Mouse (Mus musculus): Measurements from ENCODE around the gene Ugt1a6b. TPM values are rescaled to one million over a fixed set of nuclear protein-coding genes. Genes with fewer than 3 reads are reported as not detected.
"Not testable (repeated sequence)": the region's sequence is repeated elsewhere in the genome, so short reads cannot be mapped to it uniquely, and the experiment has no call there.

Ugt1a6b gene
- polyA plus RNA-seq, 1 experiment = 0.29 TPM

DNA sequence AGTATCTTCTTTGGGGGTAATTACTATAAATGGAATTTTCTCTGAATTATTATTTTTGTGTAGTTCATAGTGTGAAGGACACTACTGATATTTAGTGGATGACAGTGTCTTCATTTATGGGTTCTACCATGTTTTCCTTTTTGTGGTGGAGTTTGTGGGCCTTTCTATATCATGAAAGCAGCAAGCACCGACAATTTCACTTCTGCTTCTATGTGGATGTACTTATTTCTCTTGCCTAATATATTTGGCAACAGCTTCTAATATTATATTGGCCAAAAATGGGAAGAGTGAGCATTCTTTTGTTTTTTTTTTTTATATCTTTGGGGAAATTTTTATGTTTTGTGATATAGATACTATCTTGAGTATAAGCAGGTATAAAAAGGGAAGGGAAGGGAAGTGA lies 21.4 kb upstream of the Ugt1a6b start:
- no peak overlapping the region for H3K4me3 ChIP-seq (ENCODE audit: extremely low read depth, insufficient read depth, insufficient read length)
- H3K27me3 ChIP-seq (ENCODE audit: control insufficient read depth, insufficient read depth, low read length) = no peaks in the 10 kb centered on the region
- no peak for DNase-seq (ENCODE audit: low read depth in 1 of 2, low spot score in 2 of 2)
- no peaks in the 10 kb centered on the region for H3K4me1 ChIP-seq (ENCODE audit: control insufficient read depth, insufficient read depth, insufficient read length)
- TF ChIP-seq POLR2A (IDR thresholded peaks at IDR 0.05; ENCODE audit: low read depth, low read length) (no peak), CTCF (IDR thresholded peaks at IDR 0.05; ENCODE audit: extremely low read depth, insufficient read depth, insufficient read length, insufficient replicate concordance) (no peak)
- 37% methylated on average over 1 of the region's 1 CpGs for WGBS
- no peak overlapping the region for H3K27ac ChIP-seq (ENCODE audit: insufficient read depth, low read length)
- H3K36me3 ChIP-seq (ENCODE audit: control insufficient read depth, insufficient read depth, low read length) = no peaks in the 10 kb centered on the region

DNA sequence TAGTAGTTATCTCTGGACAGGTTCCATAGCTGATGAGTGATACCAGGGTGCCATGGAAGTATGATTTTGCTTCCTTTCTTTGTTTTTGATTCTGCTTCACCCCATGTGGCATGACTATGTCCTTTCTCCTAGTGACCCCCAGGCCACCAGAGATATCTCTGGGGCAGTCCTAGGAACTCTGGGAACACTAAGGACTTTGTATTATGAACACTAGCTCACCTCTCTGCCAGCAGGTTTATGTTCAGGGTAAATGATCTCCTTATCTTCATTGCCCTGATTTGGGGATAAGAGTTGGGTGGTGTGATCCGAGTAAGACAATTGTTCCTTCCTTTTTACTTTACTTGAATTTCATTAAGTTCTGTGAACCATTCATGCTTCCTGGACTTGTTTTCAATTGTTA lies 16.9 kb upstream of the Ugt1a6b start:
- DNase-seq (ENCODE audit: low read depth in 1 of 2, low spot score in 2 of 2) = no peak
- Histone ChIP-seq H3K27ac (ENCODE audit: insufficient read depth, low read length) (no peak overlapping the region), H3K4me1 (ENCODE audit: control insufficient read depth, insufficient read depth, insufficient read length) (no peaks in the 10 kb centered on the region), H3K4me3 (ENCODE audit: extremely low read depth, insufficient read depth, insufficient read length) (no peak overlapping the region), H3K27me3 (ENCODE audit: control insufficient read depth, insufficient read depth, low read length) (no peaks in the 10 kb centered on the region), H3K36me3 (ENCODE audit: control insufficient read depth, insufficient read depth, low read length) (no peaks in the 10 kb centered on the region)
- 87% methylated on average over 1 of the region's 1 CpGs for WGBS
- TF ChIP-seq POLR2A (IDR thresholded peaks at IDR 0.05; ENCODE audit: low read depth, low read length) = no peak
- no peak for TF ChIP-seq CTCF (IDR thresholded peaks at IDR 0.05; ENCODE audit: extremely low read depth, insufficient read depth, insufficient read length, insufficient replicate concordance)

DNA sequence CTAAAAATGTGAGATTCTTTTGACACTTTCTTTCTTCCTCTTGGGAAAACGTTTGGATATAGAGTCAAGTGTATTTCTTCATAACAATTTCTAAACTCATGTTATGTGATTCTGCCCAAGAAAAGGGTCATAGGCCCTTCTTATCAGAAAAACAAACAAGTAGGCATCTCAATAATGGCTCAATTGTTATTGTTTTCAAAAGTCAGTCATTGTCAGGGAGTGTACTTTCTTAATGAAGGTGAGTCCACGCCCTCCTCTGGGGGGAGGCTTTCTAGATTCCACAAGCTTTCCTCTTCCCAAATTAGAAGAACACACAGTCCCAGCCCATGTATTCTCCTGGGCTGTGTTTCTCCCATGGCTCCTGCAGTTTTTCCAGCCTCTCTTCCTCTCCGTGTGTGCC lies 15.5 kb upstream of the Ugt1a6b start, which contains the start of gene Ugt1a8:
Gene Ugt1a8, plus strand, starts transcription at position 301 of the 400 bp plus-strand sequence.
- no peak for DNase-seq (ENCODE audit: low read depth in 1 of 2, low spot score in 2 of 2)
- TF ChIP-seq POLR2A (IDR thresholded peaks at IDR 0.05; ENCODE audit: low read depth, low read length) (no peak), CTCF (IDR thresholded peaks at IDR 0.05; ENCODE audit: extremely low read depth, insufficient read depth, insufficient read length, insufficient replicate concordance) (no peak)
- Histone ChIP-seq H3K27me3 (ENCODE audit: control insufficient read depth, insufficient read depth, low read length) (no peaks in the 10 kb centered on the region), H3K4me1 (ENCODE audit: control insufficient read depth, insufficient read depth, insufficient read length) (no peaks in the 10 kb centered on the region), H3K36me3 (ENCODE audit: control insufficient read depth, insufficient read depth, low read length) (no peaks in the 10 kb centered on the region), H3K4me3 (ENCODE audit: extremely low read depth, insufficient read depth, insufficient read length) (no peak within 1 kb of the TSS), H3K27ac (ENCODE audit: insufficient read depth, low read length) (no peak within 1 kb of the TSS)
- WGBS = 89% methylated on average over 3 of the region's 3 CpGs

DNA sequence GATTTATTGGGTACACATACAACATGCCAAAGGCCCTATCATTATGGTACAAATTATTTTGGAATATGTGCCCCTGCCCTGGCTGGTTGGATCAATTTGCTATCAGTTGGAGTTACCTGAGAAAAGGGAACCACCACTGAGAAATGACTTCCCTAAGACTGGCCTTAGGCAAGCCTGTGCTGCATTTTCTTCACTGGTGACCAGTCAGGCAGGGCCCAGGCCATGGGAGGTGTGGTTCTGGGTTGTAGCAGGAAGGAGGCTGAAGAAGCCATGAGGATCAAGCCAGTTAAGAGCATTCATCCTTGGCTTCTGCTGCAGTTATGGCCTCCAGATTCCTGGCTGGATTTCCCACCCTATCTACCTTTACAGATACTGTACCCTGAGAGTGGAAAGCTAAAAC lies 10.7 kb upstream of the Ugt1a6b start:
- H3K27me3 ChIP-seq (ENCODE audit: control insufficient read depth, insufficient read depth, low read length) = no peaks in the 10 kb centered on the region
- H3K4me1 ChIP-seq (ENCODE audit: control insufficient read depth, insufficient read depth, insufficient read length) = peaks cover 2% of the 10 kb centered on the region; the same call in 1 of the 2 replicates
- H3K27ac ChIP-seq (ENCODE audit: insufficient read depth, low read length) = no peak overlapping the region
- TF ChIP-seq POLR2A (IDR thresholded peaks at IDR 0.05; ENCODE audit: low read depth, low read length) (no peak), CTCF (IDR thresholded peaks at IDR 0.05; ENCODE audit: extremely low read depth, insufficient read depth, insufficient read length, insufficient replicate concordance) (no peak)
- no peaks in the 10 kb centered on the region for H3K36me3 ChIP-seq (ENCODE audit: control insufficient read depth, insufficient read depth, low read length)
- no peak for DNase-seq (ENCODE audit: low read depth in 1 of 2, low spot score in 2 of 2)
- H3K4me3 ChIP-seq (ENCODE audit: extremely low read depth, insufficient read depth, insufficient read length) = no peak overlapping the region

DNA sequence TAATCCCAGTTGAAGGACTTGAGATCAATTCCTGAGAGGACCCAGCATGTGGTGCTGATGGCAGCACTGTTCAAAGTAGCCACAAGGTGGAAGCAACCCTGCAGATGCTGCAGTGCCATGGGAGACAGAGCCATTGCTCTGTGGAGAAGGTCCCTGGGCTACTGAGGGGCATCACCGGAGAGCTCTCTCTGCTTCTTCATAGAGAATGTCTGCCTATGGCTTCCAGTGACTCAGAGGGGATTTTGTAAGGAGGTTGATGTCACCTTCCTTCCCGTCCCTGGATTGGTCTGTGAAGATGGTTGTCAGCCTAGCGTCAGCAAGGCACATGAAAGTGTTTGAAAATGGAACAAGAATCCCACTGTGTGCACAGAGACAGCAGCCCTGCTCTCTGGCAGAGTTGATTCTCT lies 8.8 kb upstream of the Ugt1a6b start:
- DNase-seq (ENCODE audit: low read depth in 1 of 2, low spot score in 2 of 2); H3K27ac ChIP-seq (ENCODE audit: insufficient read depth, low read length): not testable (repeated sequence)
- WGBS = 11% methylated on average over 3 of the region's 3 CpGs

DNA sequence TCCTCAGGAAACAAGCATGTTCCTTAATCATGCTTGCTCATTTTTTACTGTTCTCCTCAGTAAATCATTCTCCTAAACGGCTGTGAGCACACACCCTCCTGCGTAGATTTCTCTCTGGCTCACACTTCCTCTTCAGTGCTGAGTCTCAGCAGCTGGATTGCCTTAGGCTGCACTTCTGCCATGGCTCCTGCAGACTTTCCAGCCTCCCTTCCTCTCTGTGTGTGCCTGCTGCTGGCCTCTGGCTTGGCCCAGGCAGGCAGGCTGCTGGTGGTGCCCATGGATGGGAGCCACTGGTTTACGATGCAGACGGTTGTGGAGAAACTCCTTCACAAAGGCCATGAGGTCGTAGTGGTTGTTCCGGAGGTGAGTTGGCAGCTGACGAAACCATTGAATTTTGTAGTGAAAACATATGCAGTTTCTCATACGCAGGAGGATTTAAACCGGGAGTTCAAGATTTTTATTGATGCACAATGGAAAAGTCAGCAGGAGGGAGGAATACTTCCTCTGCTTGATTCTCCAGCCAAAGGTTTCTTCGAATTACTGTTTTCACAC lies 8.0 kb upstream of the Ugt1a6b start, which contains the start of gene Ugt1a7c:
Gene Ugt1a7c, plus strand, starts transcription at position 122 of the 552 bp plus-strand sequence.
- no peak for TF ChIP-seq CTCF (IDR thresholded peaks at IDR 0.05; ENCODE audit: extremely low read depth, insufficient read depth, insufficient read length, insufficient replicate concordance)
- no peak for TF ChIP-seq POLR2A (IDR thresholded peaks at IDR 0.05; ENCODE audit: low read depth, low read length)
- Histone ChIP-seq H3K36me3 (ENCODE audit: control insufficient read depth, insufficient read depth, low read length) (no peaks in the 10 kb centered on the region), H3K4me1 (ENCODE audit: control insufficient read depth, insufficient read depth, insufficient read length) (peaks cover 2% of the 10 kb centered on the region; the same call in 1 of the 2 replicates), H3K27me3 (ENCODE audit: control insufficient read depth, insufficient read depth, low read length) (no peaks in the 10 kb centered on the region), H3K27ac (ENCODE audit: insufficient read depth, low read length) (peak within 1 kb of the TSS; percentile 61), H3K4me3 (ENCODE audit: extremely low read depth, insufficient read depth, insufficient read length) (peak within 1 kb of the TSS; percentile 53; the same call in 1 of the 2 replicates)
- DNase-seq (ENCODE audit: low read depth in 1 of 2, low spot score in 2 of 2) = no peak
- WGBS = 6% methylated on average over 10 of the region's 10 CpGs

More for the DNA sequence above, 8.8 kb upstream of the Ugt1a6b start:
- not testable (repeated sequence) for H3K4me1 ChIP-seq (ENCODE audit: control insufficient read depth, insufficient read depth, insufficient read length); H3K27me3 ChIP-seq (ENCODE audit: control insufficient read depth, insufficient read depth, low read length); H3K36me3 ChIP-seq (ENCODE audit: control insufficient read depth, insufficient read depth, low read length); H3K4me3 ChIP-seq (ENCODE audit: extremely low read depth, insufficient read depth, insufficient read length)

DNA sequence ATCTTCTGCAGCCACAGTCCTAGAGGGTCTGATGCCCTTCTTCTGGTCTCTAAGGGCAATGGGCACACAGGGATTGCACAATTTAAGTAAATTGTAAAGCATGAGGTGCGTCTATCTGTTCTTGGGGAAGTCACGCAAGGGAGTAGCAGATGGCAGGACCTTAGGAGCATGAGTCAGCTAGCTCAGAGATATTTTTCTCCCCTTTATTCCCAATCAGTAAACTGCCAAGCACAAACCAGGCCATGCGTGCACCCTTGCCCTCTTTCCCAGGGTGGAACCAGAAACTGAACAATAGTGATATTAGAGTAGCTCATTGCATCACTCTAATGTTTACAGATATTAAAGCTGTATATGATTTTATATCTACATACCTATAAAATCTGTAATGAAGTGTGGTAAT lies 4.5 kb upstream of the Ugt1a6b start:
- H3K4me3 ChIP-seq (ENCODE audit: extremely low read depth, insufficient read depth, insufficient read length); DNase-seq (ENCODE audit: low read depth in 1 of 2, low spot score in 2 of 2); H3K27me3 ChIP-seq (ENCODE audit: control insufficient read depth, insufficient read depth, low read length); H3K36me3 ChIP-seq (ENCODE audit: control insufficient read depth, insufficient read depth, low read length); H3K4me1 ChIP-seq (ENCODE audit: control insufficient read depth, insufficient read depth, insufficient read length); H3K27ac ChIP-seq (ENCODE audit: insufficient read depth, low read length): not testable (repeated sequence)
- 79% methylated on average over 3 of the region's 3 CpGs for WGBS

DNA sequence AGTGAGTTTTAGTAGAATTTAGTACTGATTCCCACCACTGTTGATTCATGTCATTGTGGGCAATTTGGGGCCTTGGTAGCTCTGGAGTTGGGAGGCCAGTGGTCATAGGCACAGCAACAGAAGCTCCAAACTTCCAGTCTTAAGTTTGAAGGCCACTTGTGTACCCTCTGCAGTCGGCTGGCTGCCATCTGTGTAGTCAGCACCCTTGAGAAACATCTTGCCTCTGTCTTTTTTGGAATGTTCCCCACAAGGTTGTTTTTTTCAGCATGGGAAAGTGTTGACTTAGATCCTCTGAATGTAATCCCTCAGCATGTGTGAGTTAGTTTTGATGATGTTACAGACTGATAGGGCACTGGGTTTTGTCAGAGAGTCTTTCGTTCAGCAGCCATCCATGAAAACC lies 3.4 kb upstream of the Ugt1a6b start:
- DNase-seq (ENCODE audit: low read depth in 1 of 2, low spot score in 2 of 2); H3K4me1 ChIP-seq (ENCODE audit: control insufficient read depth, insufficient read depth, insufficient read length); H3K4me3 ChIP-seq (ENCODE audit: extremely low read depth, insufficient read depth, insufficient read length); H3K36me3 ChIP-seq (ENCODE audit: control insufficient read depth, insufficient read depth, low read length); H3K27ac ChIP-seq (ENCODE audit: insufficient read depth, low read length); H3K27me3 ChIP-seq (ENCODE audit: control insufficient read depth, insufficient read depth, low read length): not testable (repeated sequence)
- WGBS = 82% methylated on average over 2 of the region's 2 CpGs

DNA sequence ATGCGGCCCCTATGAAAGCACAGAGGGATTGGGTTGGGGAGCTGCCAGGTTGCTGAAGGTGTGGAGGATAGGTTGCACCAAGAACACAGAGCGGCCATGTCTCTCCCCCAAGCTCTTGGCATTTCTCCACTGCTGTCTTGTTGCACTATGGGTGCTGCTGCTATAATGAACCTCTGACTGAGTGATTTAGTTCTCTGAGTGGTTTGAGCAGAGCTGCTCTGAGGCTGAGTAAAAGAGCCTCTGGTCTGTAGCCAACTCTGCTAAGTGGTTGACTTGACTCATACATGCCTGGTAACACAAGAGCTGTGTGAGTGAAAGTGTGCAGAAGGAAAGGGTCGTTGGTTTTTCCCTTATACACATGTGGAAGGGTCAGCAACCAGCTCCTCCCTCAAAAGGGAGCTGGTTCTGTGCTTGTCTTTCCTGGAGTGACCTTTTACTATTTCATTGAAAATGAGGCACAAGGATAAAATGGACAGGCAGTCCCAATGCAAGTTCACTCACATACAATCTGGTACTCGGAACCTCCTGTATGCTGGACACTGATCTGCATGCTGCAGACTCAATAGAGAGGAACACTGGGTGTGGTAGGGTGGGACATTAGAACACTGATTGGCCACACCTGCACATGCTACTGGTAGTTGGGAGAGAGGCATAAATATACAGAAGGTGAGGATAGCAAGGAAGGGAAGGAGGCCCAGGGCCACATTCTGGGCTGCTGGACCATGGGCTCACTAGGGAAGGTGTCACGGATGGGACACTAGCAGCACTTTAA lies 831 bp downstream of the Ugt1a6b start:
- H3K27ac ChIP-seq (ENCODE audit: insufficient read depth, low read length); DNase-seq (ENCODE audit: low read depth in 1 of 2, low spot score in 2 of 2); H3K27me3 ChIP-seq (ENCODE audit: control insufficient read depth, insufficient read depth, low read length); H3K4me3 ChIP-seq (ENCODE audit: extremely low read depth, insufficient read depth, insufficient read length); H3K4me1 ChIP-seq (ENCODE audit: control insufficient read depth, insufficient read depth, insufficient read length); H3K36me3 ChIP-seq (ENCODE audit: control insufficient read depth, insufficient read depth, low read length): not testable (repeated sequence)
- WGBS = 84% methylated on average over 5 of the region's 5 CpGs

Measured in spleen, adult 2 months (tissue).